Mouse (Mus musculus) thymus, adult 2 months (tissue): Measurements from ENCODE around the gene Atn1. TPM values are rescaled to one million over a fixed set of nuclear protein-coding genes. Genes with fewer than 3 reads are reported as not detected.

Experiments
- DNase-seq: peaks from one replicate; pipeline ENCODE4 v3.0.0; 2021
- H3K27ac ChIP-seq: fragments of 200-500 bp; 2 replicates; pipeline ENCODE4 v1.5.1; 2012; ENCODE audit warnings: low read length, control low read depth; ENCODE audit not compliant: control insufficient read depth, insufficient read depth
- H3K27me3 ChIP-seq: fragments of 200-500 bp; 2 replicates; pipeline ENCODE4 v1.6.1; 2012; ENCODE audit warnings: mild to moderate bottlenecking, low read length, moderate library complexity, mixed read lengths; ENCODE audit not compliant: control insufficient read depth, insufficient read depth
- H3K36me3 ChIP-seq: fragments of 200-500 bp; 2 replicates; pipeline ENCODE4 v1.6.1; 2012; ENCODE audit warnings: mild to moderate bottlenecking, low read length, moderate library complexity; ENCODE audit not compliant: control insufficient read depth, insufficient read depth
- H3K4me1 ChIP-seq: fragments of 200-500 bp; replicated peaks from 2 replicates; pipeline ENCODE4 v1.6.1; 2012; ENCODE audit warnings: low read length; ENCODE audit not compliant: control insufficient read depth, insufficient read depth
- H3K4me3 ChIP-seq: fragments of 200-500 bp; 2 replicates; pipeline ENCODE4 v1.5.1; 2012; ENCODE audit warnings: mild to moderate bottlenecking, low read length, control low read depth, moderate library complexity; ENCODE audit not compliant: control insufficient read depth, insufficient read depth
- CTCF ChIP-seq: fragments of 200-500 bp; IDR thresholded peaks from 2 replicates; pipeline ENCODE4 v1.5.1; 2012; ENCODE audit warnings: mild to moderate bottlenecking, control low read depth, low read length, moderate library complexity, borderline replicate concordance; ENCODE audit not compliant: control insufficient read depth, poor library complexity, insufficient read depth; ENCODE audit errors: extremely low read depth
- POLR2A ChIP-seq: fragments of 200-500 bp; IDR thresholded peaks from 2 replicates; pipeline ENCODE4 v1.6.1; 2012; ENCODE audit warnings: mild to moderate bottlenecking, low read length, control low read depth, moderate library complexity; ENCODE audit not compliant: control insufficient read depth, poor library complexity, insufficient read depth; ENCODE audit errors: extremely low read depth
- WGBS: fragments of 180-500 bp; shearing (Covaris S2); methylation state at CpG from one replicate; pipeline ENCODE4 v1.1.7; 2018; 5-methylcytosine and 5-hydroxymethylcytosine counted together
- polyA plus RNA-seq: library from polyadenylated mRNA; depleted of rRNA; stranded (reverse); fragments of >200 nt; gene quantifications from 2 replicates; pipeline ENCODE4 v1.2.3, GENCODE M21; 2012

Atn1 gene
- polyA plus RNA-seq, 1 experiment: 48.3 TPM

- Histone ChIP-seq H3K27me3 (no peaks in the 10 kb centered on the region), H3K4me3 (peak overlapping the region; percentile 39), H3K4me1 (peaks cover 44% of the 10 kb centered on the region), H3K36me3 (no peaks in the 10 kb centered on the region), H3K27ac (peak overlapping the region; percentile 93)
- TF ChIP-seq POLR2A (no peak), CTCF (no peak)
- WGBS: 88% methylated on average over 3 of the region's 3 CpGs
- no peak for DNase-seq
These were observed 14.5 kb downstream of the Atn1 start for GRCm38 (mm10) chr6:124741842-124742241.

GRCm38 (mm10) chr6:124740888-124741761 is 15.2 kb downstream of the Atn1 start, which contains the start of gene Grcc10:
TSS of gene Grcc10 (minus strand) at chr6:124741374.
- H3K4me1 ChIP-seq: peaks cover 37% of the 10 kb centered on the region
- no peaks in the 10 kb centered on the region for H3K27me3 ChIP-seq
- TF ChIP-seq CTCF: no peak
- TF ChIP-seq POLR2A: peak; percentile 95
- WGBS: under 1% methylated on average over 41 of the region's 41 CpGs
- no peaks in the 10 kb centered on the region for H3K36me3 ChIP-seq
- peak within 1 kb of the TSS; percentile 93 for H3K27ac ChIP-seq
- peak; percentile 91 for DNase-seq
- peak within 1 kb of the TSS; percentile 79 for H3K4me3 ChIP-seq

- Histone ChIP-seq H3K27me3 (no peaks in the 10 kb centered on the region), H3K27ac (peak overlapping the region; percentile 93), H3K4me1 (peaks cover 35% of the 10 kb centered on the region), H3K4me3 (peak overlapping the region; percentile 79), H3K36me3 (no peaks in the 10 kb centered on the region)
- peak; percentile 68 for DNase-seq
- 0% methylated on average over 29 of the region's 29 CpGs for WGBS
- TF ChIP-seq POLR2A (no peak), CTCF (peak; percentile 71; the same call in 1 of the 2 replicates)
These were observed 16.0 kb downstream of the Atn1 start for GRCm38 (mm10) chr6:124740211-124740887.

- no peak for TF ChIP-seq POLR2A
- no peak for TF ChIP-seq CTCF
- Histone ChIP-seq H3K27ac (peak overlapping the region; percentile 38), H3K36me3 (no peaks in the 10 kb centered on the region), H3K4me3 (no peak overlapping the region), H3K27me3 (no peaks in the 10 kb centered on the region), H3K4me1 (peaks cover 29% of the 10 kb centered on the region)
- no peak for DNase-seq
- WGBS: 84% methylated on average over 10 of the region's 10 CpGs
These were observed 17.0 kb downstream of the Atn1 start for GRCm38 (mm10) chr6:124739231-124739796.

GRCm38 (mm10) chr6:124738511-124739023 is 17.8 kb downstream of the Atn1 start, which contains the start of gene Ptpn6:
TSS of gene Ptpn6 (minus strand) at chr6:124738714.
- Histone ChIP-seq H3K4me3 (peak within 1 kb of the TSS; percentile 39), H3K4me1 (peaks cover 31% of the 10 kb centered on the region)

GRCm38 (mm10) chr6:124737040-124737439 is 19.3 kb downstream of the Atn1 start:
- TF ChIP-seq POLR2A (no peak), CTCF (no peak)
- Histone ChIP-seq H3K36me3 (no peaks in the 10 kb centered on the region), H3K27ac (no peak overlapping the region), H3K27me3 (no peaks in the 10 kb centered on the region), H3K4me3 (no peak overlapping the region), H3K4me1 (peaks cover 38% of the 10 kb centered on the region)
- WGBS: 94% methylated on average over 11 of the region's 11 CpGs
- DNase-seq: no peak

More at GRCm38 (mm10) chr6:124738511-124739023, 17.8 kb downstream of the Atn1 start, which contains the start of gene Ptpn6:
- 11% methylated on average over 15 of the region's 15 CpGs for WGBS
- Histone ChIP-seq H3K27me3 (no peaks in the 10 kb centered on the region), H3K36me3 (no peaks in the 10 kb centered on the region), H3K27ac (peak within 1 kb of the TSS; percentile 38)
- TF ChIP-seq POLR2A: no peak
- TF ChIP-seq CTCF: no peak
- DNase-seq: no peak
